Mouse (Mus musculus) heart, adult 9 months (tissue): ENCODE results near the gene Il22.
"Not testable (repeated sequence)": the region's sequence is repeated elsewhere in the genome, so short reads cannot be mapped to it uniquely, and the experiment has no call there.

Experiments used
- DNase-seq, 2 experiments: peaks; one replicate each; pipeline ENCODE4 v3.0.0; 2022; ENCODE audit warnings: low spot score in 2 of 2

The Il22 gene

DNA sequence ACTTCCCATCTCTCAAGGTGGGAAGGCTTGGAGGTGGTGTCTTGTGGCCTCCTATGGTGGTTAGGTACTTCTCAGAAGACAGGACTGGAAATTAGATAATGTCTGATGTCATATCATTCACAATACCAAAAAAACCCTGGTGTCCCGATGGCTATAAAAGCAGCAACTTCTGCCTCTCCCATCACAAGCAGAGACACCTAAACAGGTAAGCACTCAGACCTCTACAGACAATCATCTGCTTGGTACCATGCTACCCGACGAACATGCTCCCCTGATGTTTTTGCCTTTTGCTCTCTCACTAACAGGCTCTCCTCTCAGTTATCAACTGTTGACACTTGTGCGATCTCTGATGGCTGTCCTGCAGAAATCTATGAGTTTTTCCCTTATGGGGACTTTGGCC is at the start of gene Il22:
Gene Il22 (plus strand): TSS at position 301 of the 400 bp plus-strand sequence.
- no peak for DNase-seq

DNA sequence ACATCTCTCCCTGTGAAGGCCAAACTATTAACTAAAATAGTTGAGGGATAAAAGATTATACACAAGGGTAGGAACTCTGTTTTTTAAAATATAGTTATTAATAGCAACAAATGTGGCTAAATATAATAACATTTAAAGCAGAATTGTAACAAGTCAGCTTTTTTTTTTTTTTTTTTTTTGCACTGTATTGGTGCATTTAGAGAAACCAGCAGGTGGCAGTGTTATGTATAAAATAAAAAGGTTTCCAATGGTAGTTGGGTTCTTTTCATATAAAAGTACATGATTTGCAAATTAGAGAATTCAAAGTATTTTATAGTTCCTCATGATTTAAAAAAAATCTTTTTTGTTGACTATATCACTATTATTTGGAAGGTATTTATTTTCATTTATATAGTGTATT is 48.8 kb upstream of the Il22 start:
- no peak for DNase-seq

DNA sequence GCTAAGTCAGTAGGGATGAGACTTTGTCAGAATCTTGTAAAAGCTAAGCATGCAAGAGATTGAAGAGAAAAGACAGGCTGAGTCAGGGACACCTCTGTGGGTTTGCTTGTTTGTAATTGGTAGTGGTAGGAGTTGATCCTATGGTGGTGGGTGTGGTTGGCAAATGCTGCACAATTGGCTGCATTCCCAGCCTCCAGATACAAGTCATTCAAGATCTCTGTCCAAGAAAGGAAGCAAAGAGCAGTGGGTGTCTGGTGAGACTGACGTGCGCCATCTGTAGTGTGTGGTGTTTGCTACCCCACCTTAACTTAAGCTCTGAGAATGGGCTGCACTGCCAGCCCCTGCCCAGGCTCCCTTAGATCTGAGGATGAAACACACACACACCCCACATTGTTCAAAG is 43.6 kb upstream of the Il22 start:
- DNase-seq: no peak

DNA sequence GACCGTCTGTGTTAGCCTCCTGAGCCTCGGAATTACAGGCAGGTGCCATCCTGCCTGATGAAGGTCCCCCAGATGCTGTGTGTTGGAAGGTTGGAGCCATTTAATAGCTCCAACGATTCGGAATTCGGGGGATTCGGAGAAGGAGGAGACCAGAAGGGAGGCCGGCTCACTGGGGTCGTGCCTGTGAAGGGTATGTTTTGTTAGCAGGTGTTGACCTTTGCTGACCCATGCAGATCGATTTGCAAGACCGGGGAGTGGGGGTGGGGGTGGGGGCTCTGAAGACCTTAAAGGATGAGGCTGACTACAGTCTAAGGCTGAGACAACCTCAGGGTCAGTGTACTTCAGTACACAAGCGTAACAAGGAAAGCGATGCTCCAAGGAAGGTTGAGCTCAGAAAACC is 35.5 kb upstream of the Il22 start:
- DNase-seq: no peak

DNA sequence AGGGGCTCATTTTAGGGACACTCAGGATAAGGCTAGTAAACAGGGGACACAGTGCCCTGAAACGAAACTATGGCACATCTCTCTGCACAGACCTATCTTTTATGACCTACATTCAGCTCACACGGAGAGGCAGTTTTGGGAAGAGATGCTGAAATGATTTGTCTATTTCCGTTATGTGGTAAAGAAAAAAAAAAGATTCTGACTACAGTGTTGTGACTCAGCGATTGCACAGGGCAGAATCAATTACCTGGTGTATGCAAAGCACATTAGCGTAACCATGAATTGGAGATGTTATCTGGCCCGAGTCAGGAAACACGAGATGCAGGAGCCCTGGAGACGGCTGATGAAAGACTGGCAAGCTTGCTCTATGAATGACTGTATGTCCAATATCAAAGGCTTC is 32.3 kb upstream of the Il22 start:
- no peak for DNase-seq

DNA sequence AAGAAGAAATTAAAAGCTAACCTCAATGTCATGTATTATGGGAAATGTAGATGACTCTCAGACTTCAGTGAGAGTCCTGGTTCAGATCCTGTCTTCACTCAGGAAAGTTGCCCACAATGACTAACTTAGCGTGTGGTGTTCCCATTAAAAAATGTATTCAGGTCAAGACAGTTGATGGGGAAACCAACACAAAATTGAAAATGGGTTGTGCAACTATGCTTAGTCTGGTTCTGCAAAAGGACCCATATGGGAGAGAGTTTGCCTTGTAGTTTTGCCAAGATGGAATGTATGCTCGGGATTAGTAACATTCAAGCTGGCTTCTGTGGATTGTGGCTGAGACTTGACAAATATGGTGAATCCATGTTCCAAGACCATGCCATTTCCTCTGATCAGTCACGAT is 31.9 kb upstream of the Il22 start:
- no peak for DNase-seq

DNA sequence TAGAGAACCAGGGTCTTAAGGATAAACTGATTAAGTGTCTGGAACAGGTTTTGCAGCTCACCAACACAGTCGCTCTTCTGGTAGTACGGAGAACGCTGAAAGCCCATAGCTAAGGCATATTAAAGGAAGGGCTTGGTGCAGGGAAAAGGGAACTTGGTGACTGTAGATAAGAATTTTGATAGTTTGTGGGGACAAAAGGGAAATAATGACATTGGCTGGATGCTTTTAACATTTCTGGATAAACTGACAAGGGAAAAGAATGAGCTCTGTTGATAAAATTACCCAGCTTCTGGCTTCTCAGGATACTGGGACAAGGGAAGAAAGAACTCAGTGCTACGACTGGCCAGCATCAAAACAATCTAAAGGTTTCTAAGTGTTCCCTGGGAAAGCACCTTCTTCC is 29.2 kb upstream of the Il22 start:
- not testable (repeated sequence) for DNase-seq

DNA sequence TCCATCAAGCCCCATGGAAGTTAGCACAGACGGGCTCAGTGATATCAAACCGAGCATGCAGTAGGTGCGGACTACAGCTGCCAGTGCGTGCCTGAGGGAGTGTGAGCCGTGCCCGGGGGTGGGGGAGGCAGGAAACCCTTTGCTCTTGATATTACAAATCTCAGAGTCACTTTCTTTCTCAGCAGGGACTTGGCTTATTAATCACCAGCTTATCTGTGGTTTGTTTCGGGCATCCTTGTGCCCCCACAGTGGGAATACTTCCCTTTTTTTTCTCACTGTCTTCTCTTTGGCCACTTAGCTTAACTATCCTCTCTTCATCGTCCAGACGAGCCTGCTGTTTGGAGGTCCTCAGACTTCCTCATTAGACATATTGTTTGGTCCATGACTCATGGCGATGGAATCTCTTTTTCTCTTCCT is 26.0 kb upstream of the Il22 start:
- no peak for DNase-seq

DNA sequence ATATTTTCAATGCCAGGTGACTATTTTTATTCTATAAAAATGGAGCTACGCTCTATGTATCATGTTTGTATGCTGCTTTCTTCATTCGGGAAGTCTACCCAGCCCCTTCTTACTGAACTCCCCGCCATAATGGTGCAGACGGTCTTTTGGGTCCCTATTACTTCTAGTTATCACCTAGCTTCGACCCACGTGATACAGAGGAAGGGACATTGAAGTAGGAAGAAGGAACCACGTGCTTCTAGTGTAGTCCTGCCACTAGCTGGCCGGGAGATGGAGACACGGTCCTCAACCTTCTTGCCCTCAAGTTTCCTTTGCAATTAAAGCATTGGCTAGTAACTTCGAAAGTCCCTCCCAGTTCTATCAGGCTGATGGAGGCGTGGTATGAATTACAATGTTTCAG is 25.5 kb upstream of the Il22 start:
- no peak for DNase-seq

DNA sequence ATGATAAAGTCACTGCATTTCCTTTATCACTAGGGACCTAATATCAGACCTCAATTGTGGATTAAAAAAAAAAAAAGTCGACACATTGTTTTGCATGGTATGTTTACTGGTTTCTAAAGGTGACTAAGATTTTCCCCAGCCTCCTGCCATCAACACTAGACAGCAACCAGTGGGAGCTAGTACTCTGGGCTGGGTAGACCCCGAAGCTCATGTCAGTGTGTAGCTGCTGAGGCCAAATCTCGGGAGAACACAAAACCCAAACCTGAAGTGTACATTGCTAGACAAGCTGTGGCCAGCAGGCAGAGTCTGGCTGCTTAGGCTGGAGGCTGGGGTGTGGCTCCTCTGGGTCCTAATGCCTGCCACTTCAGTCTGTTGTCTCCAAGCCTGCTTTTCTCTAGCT is 9.6 kb upstream of the Il22 start:
- DNase-seq: not testable (repeated sequence)

DNA sequence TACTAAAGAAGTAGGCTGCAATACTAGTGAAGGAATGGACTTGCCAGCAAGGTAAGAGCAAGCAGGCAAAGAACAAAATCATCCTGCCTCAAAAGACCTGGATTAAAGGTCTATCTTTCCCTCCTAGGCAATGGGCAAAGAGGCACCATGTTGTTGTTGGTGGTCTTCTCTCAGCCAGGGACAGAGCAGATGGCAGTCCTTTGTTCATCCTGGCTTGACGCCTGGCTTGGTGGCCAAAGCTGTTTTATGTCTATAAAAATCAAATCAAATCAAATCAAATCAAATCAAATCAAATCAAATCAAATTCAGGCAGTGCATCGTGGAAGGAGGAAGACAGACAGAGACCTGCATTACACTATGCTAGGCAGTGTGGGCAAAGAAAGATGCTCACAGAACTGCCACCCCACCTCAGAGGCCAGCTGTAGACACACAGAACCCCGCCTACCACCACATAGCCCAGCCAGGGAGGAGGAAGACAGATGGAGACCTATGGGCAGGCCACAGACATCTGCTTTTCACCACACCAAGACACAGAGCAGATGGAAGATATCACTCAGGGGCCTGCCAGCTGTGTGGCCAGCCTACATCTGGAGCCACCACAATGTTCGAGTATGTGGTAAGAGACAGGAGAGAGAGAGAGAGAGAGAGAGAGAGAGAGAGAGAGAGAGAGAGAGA is 11.1 kb downstream of the Il22 start:
- DNase-seq: not testable (repeated sequence)

DNA sequence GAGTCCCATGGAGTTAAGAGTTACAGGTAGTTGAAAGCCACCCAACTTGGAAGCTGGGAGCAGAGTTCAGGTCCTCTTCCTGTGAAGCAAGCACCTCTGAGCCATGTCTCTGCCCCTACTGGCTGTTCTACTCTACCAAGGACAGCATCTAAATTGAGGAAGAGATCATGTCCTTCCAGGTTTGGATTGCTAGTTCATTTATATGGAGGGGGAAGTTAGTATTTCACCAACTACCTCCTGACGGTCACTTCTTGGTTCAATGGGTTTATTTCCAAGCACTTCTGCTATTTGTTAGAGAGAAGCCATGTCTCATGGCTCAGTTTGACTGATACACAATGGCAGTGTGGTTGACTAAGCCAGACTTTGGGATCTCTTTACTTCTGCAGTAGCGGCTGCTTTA is 22.9 kb downstream of the Il22 start:
- DNase-seq: not testable (repeated sequence)

DNA sequence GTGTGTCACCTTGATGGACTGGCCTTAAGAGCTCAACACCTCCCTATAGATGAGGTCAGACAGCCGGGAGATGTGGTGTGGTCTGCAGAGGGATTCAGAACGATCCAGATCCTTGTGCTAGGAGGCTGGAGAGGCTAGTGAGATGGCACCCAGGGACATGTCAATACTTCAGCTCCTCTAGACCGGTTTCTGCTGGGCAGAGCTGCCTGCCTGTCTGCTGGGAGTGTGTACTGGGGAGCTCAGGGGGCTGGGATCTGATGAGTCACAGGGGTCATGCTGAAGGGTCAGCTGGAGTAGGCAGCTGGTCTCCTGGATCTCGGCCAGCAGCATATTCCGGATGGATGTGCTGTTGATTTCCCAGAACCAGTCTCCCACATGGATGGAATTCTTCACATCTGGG is 27.9 kb downstream of the Il22 start:
- not testable (repeated sequence) for DNase-seq

DNA sequence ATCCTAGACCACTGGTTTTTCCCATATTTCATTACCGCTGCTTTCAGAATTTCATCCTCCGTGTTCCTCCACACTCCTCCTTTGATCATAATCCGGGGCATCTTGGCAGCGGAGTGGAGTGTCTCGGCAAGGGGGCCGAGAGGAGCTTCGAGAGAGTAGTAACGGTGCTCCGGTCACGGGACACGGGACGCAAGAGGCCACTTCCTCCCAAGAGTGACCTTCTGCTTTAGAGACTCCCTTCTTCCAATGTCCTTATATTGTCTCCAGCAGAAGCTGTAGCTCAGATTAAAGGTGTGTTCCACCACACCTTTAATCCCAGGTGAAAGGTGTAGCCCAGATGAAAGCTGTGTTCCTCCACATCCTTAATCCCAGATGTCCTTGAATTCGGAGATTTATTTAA is 35.9 kb downstream of the Il22 start, which contains the start of gene Gm32717:
Gene Gm32717 (minus strand): TSS at position 101 of the 400 bp plus-strand sequence.
- not testable (repeated sequence) for DNase-seq

DNA sequence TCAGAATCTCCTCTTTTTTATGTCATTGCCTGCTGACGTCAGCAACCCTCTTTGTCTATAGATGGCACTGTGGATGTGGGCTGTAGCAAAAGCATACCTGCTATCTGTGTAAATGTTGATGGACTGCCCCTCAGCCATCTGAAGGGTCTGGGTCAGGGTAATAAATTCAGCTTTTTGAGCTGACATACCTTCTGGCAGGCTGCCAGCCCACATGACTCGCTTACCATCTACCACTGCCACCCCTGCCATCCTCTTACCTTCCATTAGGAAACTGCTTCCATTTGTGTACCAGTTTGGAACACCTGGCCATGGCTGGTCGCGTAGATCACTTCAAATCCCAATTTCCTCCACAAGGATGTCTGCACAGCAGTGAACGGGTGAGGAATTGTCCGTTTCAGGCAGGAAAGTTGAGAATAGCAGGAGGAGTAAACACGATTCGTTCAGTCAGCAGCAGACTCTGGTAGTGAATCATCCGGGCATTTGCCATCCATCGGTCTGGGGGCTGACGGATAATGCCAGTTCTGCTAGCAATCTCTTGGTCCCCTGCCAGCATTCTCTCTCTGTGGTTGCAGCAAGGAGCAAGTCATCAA is 44.4 kb downstream of the Il22 start:
- not testable (repeated sequence) for DNase-seq

DNA sequence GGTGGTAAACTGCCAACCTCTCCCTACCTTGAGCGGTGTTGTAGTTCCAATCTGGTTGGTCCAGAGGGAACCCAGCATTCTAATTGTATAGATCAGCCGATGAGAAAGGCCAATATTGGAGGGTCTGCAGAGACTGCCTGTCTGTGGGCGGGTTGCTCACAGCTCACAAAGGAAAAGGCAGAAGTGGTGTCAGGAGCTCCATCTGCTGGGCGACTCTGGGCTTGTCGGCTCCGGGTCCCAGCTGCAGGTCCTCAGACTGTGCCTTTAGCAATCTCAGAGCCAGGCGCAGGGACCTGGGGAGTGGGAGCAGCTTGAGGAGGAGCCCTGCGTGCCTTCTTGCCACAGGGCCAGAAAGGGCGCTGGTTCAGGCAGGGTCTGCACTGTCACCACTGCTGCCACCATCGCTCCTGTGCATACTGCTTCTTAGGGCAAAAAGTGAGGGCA is 46.1 kb downstream of the Il22 start:
- DNase-seq: no peak

DNA sequence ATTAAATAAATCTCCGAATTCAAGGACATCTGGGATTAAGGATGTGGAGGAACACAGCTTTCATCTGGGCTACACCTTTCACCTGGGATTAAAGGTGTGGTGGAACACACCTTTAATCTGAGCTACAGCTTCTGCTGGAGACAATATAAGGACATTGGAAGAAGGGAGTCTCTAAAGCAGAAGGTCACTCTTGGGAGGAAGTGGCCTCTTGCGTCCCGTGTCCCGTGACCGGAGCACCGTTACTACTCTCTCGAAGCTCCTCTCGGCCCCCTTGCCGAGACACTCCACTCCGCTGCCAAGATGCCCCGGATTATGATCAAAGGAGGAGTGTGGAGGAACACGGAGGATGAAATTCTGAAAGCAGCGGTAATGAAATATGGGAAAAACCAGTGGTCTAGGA is 53.6 kb downstream of the Il22 start, which contains the start of gene Gm32802:
Gene Gm32802 (plus strand): TSS at position 301 of the 400 bp plus-strand sequence.
- DNase-seq: not testable (repeated sequence)
